Mouse (Mus musculus) cerebellum, adult 2 months (tissue): ENCODE measurements at regions not wholly inside any gene's neighbourhood (a gene's known extent, or its start where the extent isn't known, plus 50 kb on each side); places are given as distances from the start of the nearest gene placed in this dataset.

Experiments
- CTCF ChIP-seq: fragments of 200-500 bp; IDR thresholded peaks from 2 replicates; pipeline ENCODE4 v1.5.1; 2011; ENCODE audit warnings: low read depth, mild to moderate bottlenecking, control low read depth, low read length, moderate library complexity, borderline replicate concordance; ENCODE audit not compliant: insufficient read depth
- POLR2A ChIP-seq: fragments of 200-500 bp; IDR thresholded peaks from 2 replicates; pipeline ENCODE4 v1.6.1; 2011; ENCODE audit warnings: low read length, control low read depth, borderline replicate concordance; ENCODE audit not compliant: insufficient read depth

DNA sequence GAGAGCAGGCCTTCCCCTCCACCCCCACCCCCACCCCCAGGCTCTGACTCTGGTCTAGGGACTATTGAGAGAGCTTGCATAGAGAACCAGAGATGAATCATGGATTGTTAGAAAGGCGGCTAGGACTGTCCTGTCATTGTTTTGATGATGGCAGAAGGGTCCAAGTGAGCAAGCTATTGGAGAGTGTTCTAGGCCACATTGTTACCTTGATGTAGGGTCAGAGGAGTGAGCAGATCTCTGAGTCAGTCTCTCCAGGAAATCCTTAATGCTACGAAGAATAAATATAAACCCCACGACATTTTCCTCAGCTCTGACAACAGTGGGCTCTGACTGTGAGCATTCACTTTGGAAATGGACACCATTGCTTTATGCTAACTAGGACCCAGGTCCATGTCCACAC is 144.9 kb downstream of the Hibadh start:
- TF ChIP-seq POLR2A (no peak), CTCF (no peak)
